ENCODE assay signal across 18 mouse cellular contexts in genomic region chr7:51723955-51724354, GRCm38 (mm10).
DNase-seq lines count a peak whose midpoint lies in the region; ATAC-seq and TF ChIP-seq lines count a peak whose summit lies in the region.
"Had no signal": no experiment of that assay in that cellular context is flagged by ENCODE, and none has a peak within 500 bp of the region (broad histone marks: within the 10 kb centered on the region; RNA-seq: fewer than 3 reads in every experiment).

No protein-coding gene starts in this region.

- TF ChIP-seq CTCF in intestine, postnatal 0 days (IDR thresholded peaks at IDR 0.05; ENCODE audit: low read depth), result no peak

- no peaks in the 10 kb centered on the region for H3K4me1 ChIP-seq in kidney, embryonic 14.5 days (ENCODE audit: control insufficient read depth, insufficient read depth, low read length)
- H3K4me1 ChIP-seq in intestine, postnatal 0 days (replicated peaks; ENCODE audit: control insufficient read depth, insufficient read depth, low read length), result no peaks in the 10 kb centered on the region

- H3K27ac ChIP-seq in kidney, embryonic 14.5 days (ENCODE audit: low read depth, low read length), result no peak overlapping the region
- H3K27ac ChIP-seq in intestine, postnatal 0 days (ENCODE audit: low read depth, low read length), result no peak overlapping the region
- H3K27ac ChIP-seq: hindbrain, postnatal 0 days had no signal

- no peak overlapping the region for H3K4me3 ChIP-seq in kidney, embryonic 14.5 days (ENCODE audit: low read length)
- no peak overlapping the region for H3K4me3 ChIP-seq in intestine, postnatal 0 days (ENCODE audit: low read depth, low read length)
- H3K4me3 ChIP-seq: erythroblast, embryonic 14.5 days had no signal

- DNase-seq in kidney, adult 8-10 months, result no peak
- DNase-seq in 3T3-L1 (ENCODE audit: low read depth, low spot score), result peak; percentile 85
- peak; percentile 31 for DNase-seq in T-cell, adult 2 months (ENCODE audit: low spot score)
- DNase-seq in kidney, postnatal 14 days, result peak; percentile 3
- no peak for DNase-seq in left cerebral cortex, adult 9 months (ENCODE audit: low spot score in 2 of 2)
- DNase-seq: cerebellum, adult 2 months; heart, adult 18-20 months; heart, postnatal 10 days; lung, postnatal 4 days; right cerebral cortex, postnatal 14 days; thymus, adult 2 months had no signal

- no peaks in the 10 kb centered on the region for H3K36me3 ChIP-seq in kidney, embryonic 14.5 days (ENCODE audit: control insufficient read depth, insufficient read depth, low read length)
- H3K36me3 ChIP-seq in intestine, postnatal 0 days (ENCODE audit: control insufficient read depth, insufficient read depth), result no peaks in the 10 kb centered on the region

- H3K4me2 ChIP-seq in kidney, embryonic 14.5 days (replicated peaks; ENCODE audit: low read depth, low read length), result no peak overlapping the region
- no peak overlapping the region for H3K4me2 ChIP-seq in intestine, postnatal 0 days (replicated peaks; ENCODE audit: low read depth)

- H3K9me3 ChIP-seq in kidney, embryonic 14.5 days (ENCODE audit: control insufficient read depth, low read length), result no peaks in the 10 kb centered on the region
- H3K9me3 ChIP-seq in intestine, postnatal 0 days (ENCODE audit: control insufficient read depth), result no peaks in the 10 kb centered on the region

- WGBS in kidney, embryonic 14.5 days, result 40% methylated on average over 5 of the region's 5 CpGs
- 59% methylated on average over 5 of the region's 5 CpGs for WGBS in intestine, postnatal 0 days

- ATAC-seq in kidney, embryonic 14.5 days (ENCODE audit: low FRiP score, low TSS enrichment), result peak; percentile 66; the same call in 1 of the 2 replicates
- no peak for ATAC-seq in intestine, postnatal 0 days
- no peak for ATAC-seq in erythroid progenitor cell, adult 5-6 weeks (replicated peaks; ENCODE audit: low FRiP score, poor library complexity, severe bottlenecking)
- ATAC-seq: hindbrain, postnatal 0 days; Patski had no signal

- no peak overlapping the region for H3K9ac ChIP-seq in kidney, embryonic 14.5 days (ENCODE audit: low read depth, low read length)
- H3K9ac ChIP-seq in intestine, postnatal 0 days (ENCODE audit: low read depth, low read length), result no peak overlapping the region

- no peaks in the 10 kb centered on the region for H3K27me3 ChIP-seq in kidney, embryonic 14.5 days (ENCODE audit: control insufficient read depth, insufficient read depth, low read length)
- no peaks in the 10 kb centered on the region for H3K27me3 ChIP-seq in intestine, postnatal 0 days (replicated peaks; ENCODE audit: control insufficient read depth, insufficient read depth, low read length)
- H3K27me3 ChIP-seq: CH12.LX, Patski had no signal

Comparison
In these comparisons a context has a peak if more than half of its experiments do, and no peak if none do; other contexts are left out.
1. DNase-seq: peak in 3T3-L1 (single experiment), T-cell, adult 2 months (single experiment) and kidney, postnatal 14 days (single experiment); none in kidney, adult 8-10 months (0 of 2) and left cerebral cortex, adult 9 months (0 of 2).